Mouse (Mus musculus): ENCODE measurements around the gene Hras. TPM values are rescaled to one million over a fixed set of nuclear protein-coding genes. Genes with fewer than 3 reads are reported as not detected.

The Hras gene
- polyA plus RNA-seq, 1 experiment, result 84.0 TPM

DNA sequence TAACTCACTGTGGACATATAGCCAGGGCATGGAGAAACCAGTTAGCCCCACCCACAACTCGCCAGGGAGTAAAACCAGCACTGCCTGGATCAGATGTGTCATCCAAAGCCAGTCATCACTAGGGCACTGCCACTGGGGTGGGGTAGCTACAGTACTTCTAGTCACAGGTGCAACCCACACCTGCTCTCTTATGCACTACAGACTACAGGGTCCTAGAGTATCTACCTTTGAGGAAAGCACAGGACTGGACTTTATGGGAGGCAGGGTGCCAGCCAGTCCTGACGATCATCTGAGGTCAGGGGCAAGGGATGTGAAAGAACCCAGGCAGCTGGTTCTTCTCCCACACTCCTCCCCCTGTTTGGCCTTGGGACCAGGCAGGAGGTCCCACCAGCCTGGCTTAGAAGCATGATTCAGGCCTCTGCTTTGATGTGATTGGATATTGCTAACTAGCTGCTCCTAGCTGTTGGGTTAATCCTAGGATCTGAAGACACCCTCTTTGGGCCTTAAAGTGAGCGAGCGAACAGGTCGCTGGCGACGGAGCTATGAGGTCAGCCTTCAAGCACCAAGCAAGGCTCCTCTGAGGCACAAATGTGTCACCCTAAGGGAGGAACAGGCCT lies 25.8 kb downstream of the Hras start:
- H3K27me3 ChIP-seq (replicated peaks), result no peaks in the 10 kb centered on the region
- H3K4me1 ChIP-seq, result peaks cover 71% of the 10 kb centered on the region
- H3K36me3 ChIP-seq (replicated peaks; ENCODE audit: low read length), result peaks cover 42% of the 10 kb centered on the region
- H3K4me3 ChIP-seq (replicated peaks), result peak overlapping the region; percentile 94
- no peaks in the 10 kb centered on the region for H3K9me3 ChIP-seq
- TF ChIP-seq FLI1 (IDR thresholded peaks at IDR 0.05; ENCODE audit: low read length) (no peak), GATA1 (IDR thresholded peaks at IDR 0.05; ENCODE audit: borderline replicate concordance, low read length) (no peak)

- Histone ChIP-seq H3K4me3 (replicated peaks) (peak overlapping the region; percentile 44), H3K27me3 (replicated peaks) (no peaks in the 10 kb centered on the region), H3K9me3 (no peaks in the 10 kb centered on the region), H3K36me3 (replicated peaks; ENCODE audit: low read length) (peaks cover 72% of the 10 kb centered on the region), H3K4me1 (peaks cover 58% of the 10 kb centered on the region)
- TF ChIP-seq GATA1 (IDR thresholded peaks at IDR 0.05; ENCODE audit: borderline replicate concordance, low read length), result no peak
- TF ChIP-seq FLI1 (IDR thresholded peaks at IDR 0.05; ENCODE audit: low read length), result no peak
These were observed 29.0 kb downstream of the Hras start for GRCm38 (mm10) chr7:141164850-141165249.

DNA sequence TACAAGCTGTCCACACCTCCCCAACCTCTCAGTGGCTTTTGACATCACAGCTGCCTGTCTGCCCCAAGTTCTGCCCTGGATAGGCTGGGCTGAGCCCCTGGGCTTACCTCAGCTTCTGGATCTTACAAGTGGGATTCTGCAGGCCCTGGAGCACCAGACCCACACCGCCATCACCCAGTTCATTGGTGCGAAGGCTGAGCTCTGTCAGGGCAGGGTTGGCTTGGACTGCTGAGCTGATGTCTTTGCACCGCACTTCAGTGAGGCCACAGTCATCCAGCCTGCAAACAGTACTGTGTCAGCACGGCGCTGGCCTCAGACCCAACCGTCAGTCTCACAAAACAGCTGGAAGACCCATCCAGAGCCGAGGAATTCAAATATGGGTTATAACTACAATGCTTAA lies 29.4 kb downstream of the Hras start:
- Histone ChIP-seq H3K36me3 (replicated peaks; ENCODE audit: low read length) (peaks cover 77% of the 10 kb centered on the region), H3K4me1 (peaks cover 53% of the 10 kb centered on the region), H3K9me3 (no peaks in the 10 kb centered on the region), H3K27me3 (replicated peaks) (no peaks in the 10 kb centered on the region), H3K4me3 (replicated peaks) (no peak overlapping the region)
- TF ChIP-seq FLI1 (IDR thresholded peaks at IDR 0.05; ENCODE audit: low read length), result no peak
- TF ChIP-seq GATA1 (IDR thresholded peaks at IDR 0.05; ENCODE audit: borderline replicate concordance, low read length), result no peak

- no peak for TF ChIP-seq GATA1 (IDR thresholded peaks at IDR 0.05; ENCODE audit: borderline replicate concordance, low read length)
- no peak for TF ChIP-seq FLI1 (IDR thresholded peaks at IDR 0.05; ENCODE audit: low read length)
- no peaks in the 10 kb centered on the region for H3K9me3 ChIP-seq
- H3K4me3 ChIP-seq (replicated peaks), result no peak overlapping the region
- H3K4me1 ChIP-seq, result peaks cover 40% of the 10 kb centered on the region
- peaks cover 90% of the 10 kb centered on the region for H3K36me3 ChIP-seq (replicated peaks; ENCODE audit: low read length)
- H3K27me3 ChIP-seq (replicated peaks), result no peaks in the 10 kb centered on the region
These were observed 38.4 kb downstream of the Hras start for GRCm38 (mm10) chr7:141155362-141155761.

- Histone ChIP-seq H3K9me3 (no peaks in the 10 kb centered on the region), H3K4me3 (replicated peaks) (no peak overlapping the region), H3K27me3 (replicated peaks) (no peaks in the 10 kb centered on the region), H3K36me3 (replicated peaks; ENCODE audit: low read length) (peaks cover 86% of the 10 kb centered on the region), H3K4me1 (peaks cover 47% of the 10 kb centered on the region)
- no peak for TF ChIP-seq FLI1 (IDR thresholded peaks at IDR 0.05; ENCODE audit: low read length)
- no peak for TF ChIP-seq GATA1 (IDR thresholded peaks at IDR 0.05; ENCODE audit: borderline replicate concordance, low read length)
These were observed 45.2 kb downstream of the Hras start for GRCm38 (mm10) chr7:141148639-141149038.

DNA sequence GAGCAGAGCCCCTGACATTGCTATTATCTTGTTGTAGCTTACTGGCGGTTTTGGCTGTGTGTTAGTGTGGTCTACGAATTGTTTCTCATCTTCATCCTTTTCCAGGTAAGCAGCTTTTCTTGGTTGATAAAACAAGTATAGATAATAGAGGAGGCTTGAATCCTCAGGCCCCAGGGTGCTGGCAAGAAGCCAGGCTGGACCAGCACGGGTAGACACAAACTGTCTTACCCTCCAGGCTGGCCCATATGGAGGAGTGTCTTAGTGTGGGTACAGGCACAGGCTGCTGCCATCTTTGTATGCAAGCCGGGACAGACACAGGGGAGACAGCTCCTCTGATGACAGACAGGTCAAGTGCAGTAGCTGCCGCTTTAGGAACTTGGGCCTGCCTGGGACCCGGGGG lies 46.8 kb downstream of the Hras start:
- no peaks in the 10 kb centered on the region for H3K27me3 ChIP-seq (replicated peaks)
- no peak overlapping the region for H3K4me3 ChIP-seq (replicated peaks)
- H3K9me3 ChIP-seq, result no peaks in the 10 kb centered on the region
- H3K36me3 ChIP-seq (replicated peaks; ENCODE audit: low read length), result peaks cover 84% of the 10 kb centered on the region
- peaks cover 56% of the 10 kb centered on the region for H3K4me1 ChIP-seq
- TF ChIP-seq FLI1 (IDR thresholded peaks at IDR 0.05; ENCODE audit: low read length) (no peak), GATA1 (IDR thresholded peaks at IDR 0.05; ENCODE audit: borderline replicate concordance, low read length) (no peak)

- H3K4me3 ChIP-seq (replicated peaks), result peak overlapping the region; percentile 43
- TF ChIP-seq FLI1 (IDR thresholded peaks at IDR 0.05; ENCODE audit: low read length), result no peak
- H3K36me3 ChIP-seq (replicated peaks; ENCODE audit: low read length), result peaks cover 81% of the 10 kb centered on the region
- peaks cover 65% of the 10 kb centered on the region for H3K4me1 ChIP-seq
- H3K27me3 ChIP-seq (replicated peaks), result no peaks in the 10 kb centered on the region
- no peaks in the 10 kb centered on the region for H3K9me3 ChIP-seq
These were observed 47.7 kb downstream of the Hras start for GRCm38 (mm10) chr7:141146043-141146595.

GRCm38 (mm10) chr7:141145403-141145802 lies 48.4 kb downstream of the Hras start:
- Histone ChIP-seq H3K27me3 (replicated peaks) (no peaks in the 10 kb centered on the region), H3K9me3 (no peaks in the 10 kb centered on the region), H3K4me1 (peaks cover 70% of the 10 kb centered on the region), H3K36me3 (replicated peaks; ENCODE audit: low read length) (peaks cover 77% of the 10 kb centered on the region), H3K4me3 (replicated peaks) (peak overlapping the region; percentile 31)
- TF ChIP-seq FLI1 (IDR thresholded peaks at IDR 0.05; ENCODE audit: low read length), result no peak
- TF ChIP-seq GATA1 (IDR thresholded peaks at IDR 0.05; ENCODE audit: borderline replicate concordance, low read length), result no peak

GRCm38 (mm10) chr7:141144650-141145049 lies 49.2 kb downstream of the Hras start:
- Histone ChIP-seq H3K4me1 (peaks cover 72% of the 10 kb centered on the region), H3K4me3 (replicated peaks) (peak overlapping the region; percentile 59), H3K9me3 (no peaks in the 10 kb centered on the region), H3K27me3 (replicated peaks) (no peaks in the 10 kb centered on the region), H3K36me3 (replicated peaks; ENCODE audit: low read length) (peaks cover 76% of the 10 kb centered on the region)
- TF ChIP-seq FLI1 (IDR thresholded peaks at IDR 0.05; ENCODE audit: low read length), result no peak
- TF ChIP-seq GATA1 (IDR thresholded peaks at IDR 0.05; ENCODE audit: borderline replicate concordance, low read length), result no peak

DNA sequence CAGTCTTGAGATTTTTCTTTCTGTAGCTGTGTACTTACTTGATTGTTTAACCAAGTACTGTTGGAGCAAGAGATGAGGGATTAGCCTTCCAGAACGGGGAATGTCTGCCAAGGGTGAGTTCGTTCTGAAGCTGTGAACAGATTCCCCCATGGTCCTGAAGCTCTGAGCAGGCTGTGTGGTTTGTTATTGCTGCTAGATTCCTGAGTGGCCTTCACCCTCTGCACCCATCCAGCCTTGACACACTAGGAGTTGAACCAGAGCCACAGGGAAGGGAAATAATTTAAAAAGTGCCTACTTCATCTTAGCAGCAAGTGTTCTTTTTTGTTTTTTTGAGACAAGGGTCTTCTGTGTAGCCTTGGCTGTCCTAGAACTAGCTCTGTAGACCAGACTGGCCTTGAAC lies 49.9 kb downstream of the Hras start:
- TF ChIP-seq FLI1 (IDR thresholded peaks at IDR 0.05; ENCODE audit: low read length) (no peak), GATA1 (IDR thresholded peaks at IDR 0.05; ENCODE audit: borderline replicate concordance, low read length) (no peak)
- H3K9me3 ChIP-seq, result no peaks in the 10 kb centered on the region
- H3K27me3 ChIP-seq (replicated peaks), result no peaks in the 10 kb centered on the region
- peaks cover 72% of the 10 kb centered on the region for H3K4me1 ChIP-seq
- H3K4me3 ChIP-seq (replicated peaks), result no peak overlapping the region
- peaks cover 80% of the 10 kb centered on the region for H3K36me3 ChIP-seq (replicated peaks; ENCODE audit: low read length)
